Mouse (Mus musculus) right cerebral cortex, postnatal 25 days (tissue): ENCODE measurements around the gene Med27.

Experiments
- DNase-seq: peaks from one replicate; pipeline ENCODE4 v3.0.0; 2022

Med27 gene

GRCm38 (mm10) chr2:29346629-29347271 lies at the start of gene Med27:
Gene Med27, plus strand, starts transcription at chr2:29346819.
- peak; percentile 96 for DNase-seq

GRCm38 (mm10) chr2:29309966-29310365 lies 36.7 kb upstream of the Med27 start:
- no peak for DNase-seq

- DNase-seq, result peak; percentile 14
Observed at GRCm38 (mm10) chr2:29312058-29312457, 34.6 kb upstream of the Med27 start.

- DNase-seq, result peak; percentile 32
Observed at GRCm38 (mm10) chr2:29317906-29318470, 28.6 kb upstream of the Med27 start.

GRCm38 (mm10) chr2:29318596-29318995 lies 28.0 kb upstream of the Med27 start:
- no peak for DNase-seq

DNA sequence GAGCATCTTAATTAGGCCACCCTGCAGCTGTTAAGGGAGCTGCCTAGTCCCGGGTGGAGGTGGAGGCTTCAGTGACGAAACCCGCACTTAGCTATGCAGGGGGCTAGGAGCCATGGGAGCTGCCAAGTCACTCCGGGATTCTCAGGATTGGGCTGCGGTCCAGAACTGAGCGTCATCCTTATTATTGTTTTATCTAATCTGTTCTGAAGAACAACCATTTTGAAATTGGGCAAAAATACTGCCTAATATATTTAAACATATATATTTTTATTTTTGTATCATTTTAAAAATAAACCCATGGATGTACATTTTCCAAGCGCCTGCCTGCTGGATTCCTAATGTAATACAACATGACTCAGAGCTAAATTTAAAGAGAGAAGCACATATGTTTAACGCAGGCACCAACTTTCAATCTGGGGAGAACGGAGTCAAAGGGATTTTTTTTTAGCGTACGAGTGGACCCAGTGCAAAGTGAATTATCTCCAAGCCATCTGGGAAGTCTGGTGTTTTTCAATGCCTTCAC lies 26.3 kb upstream of the Med27 start:
- DNase-seq, result peak; percentile 61

- DNase-seq, result no peak
Observed at GRCm38 (mm10) chr2:29320780-29321179, 25.8 kb upstream of the Med27 start.

DNA sequence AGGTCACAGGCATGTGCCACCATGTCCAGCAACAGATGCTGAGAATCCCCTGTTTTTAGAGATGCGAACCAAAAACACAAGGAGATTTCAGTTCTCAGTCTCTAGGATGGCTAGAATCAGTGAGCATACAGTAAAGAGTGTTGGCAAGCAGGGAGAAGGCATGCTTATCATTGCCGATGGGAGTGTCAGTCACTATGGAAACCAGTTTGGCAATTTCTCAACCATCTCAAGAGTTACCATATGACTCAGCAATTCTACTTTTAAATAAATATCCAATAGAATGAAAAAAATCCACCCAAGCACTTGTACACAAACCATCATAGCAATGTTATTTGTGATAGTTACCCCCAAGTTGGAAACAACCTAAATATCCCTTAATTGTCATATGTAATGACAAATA lies 22.2 kb upstream of the Med27 start:
- DNase-seq, result no peak

DNA sequence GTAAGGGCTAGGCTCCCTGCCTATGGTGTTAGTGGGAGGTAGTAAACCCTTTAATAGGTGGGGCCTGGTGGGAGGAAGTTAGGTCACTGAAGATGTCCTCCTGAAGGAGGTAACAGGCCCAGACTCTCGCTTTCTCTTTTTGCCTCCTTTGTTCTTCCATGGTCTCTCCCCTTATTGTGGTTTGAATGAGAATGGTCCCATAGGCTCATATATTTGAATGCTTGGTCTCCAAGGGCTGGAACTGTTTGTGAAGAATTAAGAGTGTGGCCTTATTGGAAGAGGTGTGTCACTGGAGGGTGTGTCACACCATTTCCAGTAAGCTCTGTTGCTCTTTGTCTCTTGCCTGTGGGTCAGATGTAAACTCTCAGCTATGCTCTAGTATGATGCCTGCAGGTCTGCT lies 16.1 kb upstream of the Med27 start:
- DNase-seq, result no peak

DNA sequence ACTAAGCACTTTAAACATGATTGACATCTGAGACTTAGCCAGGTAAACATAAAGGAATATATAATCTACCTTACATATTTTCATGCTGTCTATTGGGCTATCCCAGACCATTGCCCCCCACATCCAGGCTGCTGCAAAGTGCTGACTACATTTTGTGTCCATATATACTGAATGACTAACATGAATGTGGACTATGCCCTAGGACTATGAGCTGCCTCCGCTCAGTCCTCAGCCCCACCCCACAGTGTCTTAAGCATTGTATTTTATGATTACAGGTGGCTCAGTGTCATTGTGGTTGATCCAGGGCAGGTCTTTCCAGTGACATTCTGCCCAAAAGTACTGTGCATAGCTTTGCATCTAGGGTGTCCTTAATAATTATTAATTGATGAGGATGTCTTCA lies 8.2 kb upstream of the Med27 start:
- DNase-seq, result no peak

GRCm38 (mm10) chr2:29358696-29359375 lies 12.2 kb downstream of the Med27 start:
- DNase-seq, result no peak

- no peak for DNase-seq
Observed at GRCm38 (mm10) chr2:29360956-29361355, 14.3 kb downstream of the Med27 start.

DNA sequence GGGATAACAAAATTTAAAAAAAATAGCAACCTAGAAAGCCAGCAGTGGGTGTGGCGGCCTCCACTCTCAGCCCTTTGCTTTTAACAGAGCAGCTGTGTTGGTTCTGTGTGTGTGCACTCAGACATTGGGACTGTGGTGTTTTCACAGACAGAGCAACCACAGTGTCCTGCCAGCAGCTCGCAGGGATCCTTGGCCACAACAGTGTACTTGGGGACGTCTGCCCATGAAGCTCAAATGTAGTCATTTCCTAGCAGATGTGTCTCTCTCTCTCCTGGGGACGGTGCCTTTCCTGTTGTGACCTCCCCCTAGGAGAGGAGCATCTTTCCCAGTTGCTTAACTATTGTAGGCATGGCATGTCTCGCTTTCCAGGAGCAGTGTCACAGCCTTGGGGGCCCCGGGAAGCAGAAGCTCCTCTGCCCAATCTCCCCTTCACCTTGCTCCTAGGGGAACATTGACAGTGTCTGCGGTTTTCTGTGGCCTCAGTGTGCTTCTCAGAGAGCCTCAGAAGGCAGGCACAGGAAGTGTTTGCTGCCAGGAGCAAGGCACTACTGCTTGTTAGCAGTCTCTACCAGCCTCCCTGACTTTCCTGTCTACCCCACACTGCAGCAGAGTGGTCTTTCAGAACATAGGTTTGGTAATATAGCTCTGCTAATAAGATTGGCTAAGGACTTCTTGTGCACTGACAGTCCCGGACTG lies 18.5 kb downstream of the Med27 start:
- no peak for DNase-seq

- DNase-seq, result no peak
Observed at GRCm38 (mm10) chr2:29368730-29369129, 22.1 kb downstream of the Med27 start.

DNA sequence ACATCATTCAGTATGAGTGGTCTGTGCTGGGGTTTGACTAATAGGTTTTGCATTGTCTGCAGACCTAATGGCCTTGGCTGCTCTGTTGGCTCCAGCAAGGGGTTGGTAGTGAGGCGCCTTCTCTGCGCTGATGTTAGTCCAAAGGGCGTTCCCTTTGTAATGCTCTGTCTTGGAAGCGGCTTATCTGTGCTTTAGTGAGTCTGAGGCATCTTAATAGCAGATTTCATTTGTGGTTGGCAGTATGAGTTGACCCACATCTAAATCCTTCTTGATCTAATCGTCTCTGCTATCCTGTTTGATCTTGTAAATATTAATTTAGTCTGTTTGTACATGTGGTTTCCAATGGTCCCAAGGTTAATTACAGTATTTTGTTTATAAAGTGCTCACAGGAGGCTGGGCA lies 25.6 kb downstream of the Med27 start:
- DNase-seq, result no peak

GRCm38 (mm10) chr2:29381683-29382082 lies 35.1 kb downstream of the Med27 start:
- no peak for DNase-seq

DNA sequence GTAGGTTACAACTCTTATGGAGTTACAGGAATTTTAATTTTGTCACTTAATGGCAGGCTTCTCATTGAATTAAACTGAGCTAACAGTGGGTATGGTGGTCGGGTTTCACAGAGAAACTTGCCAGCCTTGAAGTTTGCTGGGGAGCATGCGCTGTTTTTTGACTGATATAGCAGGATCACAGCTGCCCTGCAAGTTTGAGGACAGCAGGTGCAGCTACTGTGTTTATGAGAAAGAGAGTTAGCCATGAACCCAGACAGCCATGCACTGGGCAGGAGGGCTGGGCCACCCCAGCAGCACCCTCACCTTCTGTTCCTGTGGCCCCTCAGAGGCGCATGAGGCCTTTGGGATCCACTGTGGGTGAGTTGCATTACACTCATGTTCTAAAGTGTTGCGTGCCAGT lies 36.0 kb downstream of the Med27 start:
- no peak for DNase-seq

GRCm38 (mm10) chr2:29383133-29383532 lies 36.5 kb downstream of the Med27 start:
- DNase-seq, result no peak

- peak; percentile 23 for DNase-seq
Observed at GRCm38 (mm10) chr2:29385405-29385804, 38.8 kb downstream of the Med27 start.

- no peak for DNase-seq
Observed at GRCm38 (mm10) chr2:29387268-29387667, 40.6 kb downstream of the Med27 start.

GRCm38 (mm10) chr2:29388937-29389336 lies 42.3 kb downstream of the Med27 start:
- DNase-seq, result peak; percentile 48

DNA sequence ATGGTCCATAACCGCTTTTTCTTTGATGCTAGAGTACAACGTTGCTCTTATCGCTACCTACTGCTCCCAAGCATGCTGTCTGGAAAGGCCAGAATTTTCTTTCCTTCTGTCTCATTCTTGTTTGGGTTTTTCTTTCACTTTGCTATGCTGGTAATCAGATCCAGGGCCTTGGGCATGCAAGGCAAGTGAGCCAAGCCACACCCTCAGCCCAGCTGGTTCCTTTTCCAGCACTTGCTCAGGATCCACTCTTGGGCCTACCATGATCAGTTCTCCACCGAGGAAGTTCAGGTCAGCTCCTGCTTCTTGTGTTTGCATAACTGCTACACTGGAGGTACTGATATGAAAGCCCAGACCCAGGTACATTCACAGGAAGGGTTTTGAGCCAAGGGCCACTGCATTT lies 44.5 kb downstream of the Med27 start:
- DNase-seq, result no peak

DNA sequence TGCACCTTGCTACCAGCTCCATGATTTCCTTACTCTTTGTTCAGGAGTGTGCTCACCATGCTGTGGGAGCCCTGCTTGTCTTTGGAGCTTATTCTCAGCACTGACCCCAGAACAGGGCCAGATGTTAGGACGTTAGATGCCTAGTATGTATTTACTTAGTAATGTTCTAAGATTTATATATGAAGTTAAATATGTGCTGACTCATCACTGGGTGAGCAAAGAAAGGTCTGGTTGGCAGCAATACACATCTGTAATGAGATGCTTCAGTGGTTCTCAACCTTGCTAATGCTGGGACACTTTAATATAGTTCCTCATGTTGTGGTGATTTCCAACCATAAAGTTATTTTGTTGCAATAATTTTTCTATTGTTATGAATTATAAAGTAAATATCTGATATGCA lies 45.4 kb downstream of the Med27 start:
- no peak for DNase-seq

DNA sequence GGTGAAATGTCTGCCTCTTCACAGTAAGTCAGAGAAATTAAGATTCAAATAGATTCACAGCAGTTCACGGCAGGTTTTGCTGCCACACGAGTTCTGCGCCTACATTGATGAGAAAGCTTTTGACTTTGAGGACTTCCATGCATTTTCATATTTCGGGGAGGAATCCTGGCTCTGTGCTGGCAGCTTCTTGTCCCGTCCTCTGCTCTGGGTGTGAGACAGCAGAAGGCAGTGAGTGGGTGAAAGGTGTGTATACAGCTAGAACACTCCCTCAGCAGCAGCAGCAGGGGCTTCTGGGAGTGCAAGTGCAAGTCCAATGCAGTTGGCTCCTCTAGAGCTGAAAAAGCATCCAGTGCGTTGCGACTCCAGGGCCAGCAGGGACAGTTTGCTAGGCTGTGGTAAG lies 53.6 kb downstream of the Med27 start:
- peak; percentile 58 for DNase-seq
